Mouse (Mus musculus): ENCODE data around the gene Tex9. TPM values are rescaled to one million over a fixed set of nuclear protein-coding genes. Genes with fewer than 3 reads are reported as not detected.

The Tex9 gene
- total RNA-seq, 2 experiments from 2014 or later: 13.7 to 20.0 TPM

Small RNA genes lying within 50 kb of the gene (microRNA-seq; reads per million reads assigned to microRNA genes)
- not detected for gene Gm28010

Other genes starting within 250 kb of the Tex9 start
- gene Zfp280d, start 217.4 kb downstream of the Tex9 start, total RNA-seq (2021): 10 to 100 TPM; 66.4 to 73.5 TPM
- 1 to 10 TPM; 2.3 TPM for gene Mns1, start 54.2 kb downstream of the Tex9 start, total RNA-seq (2021)
- 10 to 100 TPM; 54.6 to 59.8 TPM for gene Rfx7, start 40.0 kb upstream of the Tex9 start, total RNA-seq (2021)
- 100 to 1,000 TPM; 392 to 399 TPM for gene Nedd4, start 170.1 kb upstream of the Tex9 start, total RNA-seq (2021)